Mouse (Mus musculus) CD4-positive naive resting alpha-beta T cell, adult 76 days (primary cell): ENCODE results near the gene Vmn2r2. TPM values are rescaled to one million over a fixed set of nuclear protein-coding genes. Genes with fewer than 3 reads are reported as not detected.

Experiments
- total RNA-seq: library from RNA; stranded (reverse); gene quantifications from one replicate; pipeline ENCODE4 v1.2.4, GENCODE M21; 2023

Vmn2r2 gene
- not detected for total RNA-seq

DNA sequence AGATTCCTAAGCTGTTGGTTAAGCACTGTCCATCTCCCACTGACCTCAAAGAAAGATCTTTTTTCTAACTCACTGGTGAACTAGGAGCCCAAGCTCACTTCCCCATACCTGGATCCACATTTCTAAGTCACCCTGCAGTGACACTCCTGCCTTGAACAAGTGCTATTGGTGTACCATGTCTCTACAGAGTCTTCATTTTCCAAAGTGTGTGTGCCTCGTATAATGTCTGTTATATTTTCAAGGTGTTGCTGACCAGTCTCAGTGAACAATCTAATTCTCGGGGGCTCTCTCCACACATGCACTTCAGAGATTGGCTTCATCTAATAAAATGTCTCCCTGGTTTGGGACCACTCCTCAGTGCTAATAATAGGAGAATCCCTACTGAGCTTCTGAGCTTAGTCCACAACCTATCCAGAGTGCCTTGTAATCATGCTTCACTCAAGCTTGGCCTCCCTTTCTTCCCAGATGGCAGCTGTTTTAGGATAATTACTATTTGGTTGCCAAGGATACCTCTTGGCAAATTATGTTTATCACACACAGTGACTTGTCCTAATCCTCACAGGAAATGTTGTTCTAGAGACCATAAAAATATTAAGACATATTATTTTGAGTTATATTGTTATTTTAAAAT, at the start of gene Vmn2r2:
Gene Vmn2r2 (minus strand): TSS at position 51 of the 631 bp plus-strand sequence.

DNA sequence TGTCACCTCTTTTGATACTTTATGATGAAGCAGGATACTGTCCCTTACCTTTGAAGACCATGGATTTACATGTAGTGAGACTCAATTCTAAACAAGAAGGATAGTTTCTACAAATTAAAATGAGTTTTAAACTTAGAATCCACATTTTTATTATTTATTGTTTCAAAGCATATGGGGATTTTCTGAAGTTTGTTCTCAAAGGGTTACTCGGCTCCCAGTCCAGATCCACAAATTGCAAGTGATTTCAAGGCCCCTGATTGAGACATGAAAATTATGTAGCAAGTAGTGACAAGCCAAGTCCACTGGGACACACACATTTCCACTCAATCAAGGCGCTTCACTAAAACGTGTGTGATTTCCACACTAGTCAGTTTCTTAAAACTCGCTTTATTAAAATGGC, 60.5 kb downstream of the Vmn2r2 start, which contains the start of gene Vmn2r1:
Gene Vmn2r1 (plus strand): TSS at position 301 of the 400 bp plus-strand sequence.

Other genes with a start within 250 kb of the Vmn2r2 start
- gene Plch1, start 242.5 kb downstream of the Vmn2r2 start, total RNA-seq: 2.5 TPM
- gene E130311K13Rik, start 212.5 kb downstream of the Vmn2r2 start, total RNA-seq: 4.7 TPM
- 11.0 TPM for gene Slc33a1, start 177.2 kb downstream of the Vmn2r2 start, total RNA-seq
- gene Gmps, start 165.8 kb downstream of the Vmn2r2 start, total RNA-seq: 20.0 TPM
- gene Vmn2r1, start 60.4 kb downstream of the Vmn2r2 start, total RNA-seq: not detected
- gene Vmn2r3, start 147.8 kb upstream of the Vmn2r2 start, total RNA-seq: not detected